Mouse (Mus musculus): ENCODE data around the gene Dcaf5. TPM values are rescaled to one million over a fixed set of nuclear protein-coding genes. Genes with fewer than 3 reads are reported as not detected.

Gene Dcaf5
- polyA plus RNA-seq, 1 experiment from 2014 or later, result 12.3 TPM

DNA sequence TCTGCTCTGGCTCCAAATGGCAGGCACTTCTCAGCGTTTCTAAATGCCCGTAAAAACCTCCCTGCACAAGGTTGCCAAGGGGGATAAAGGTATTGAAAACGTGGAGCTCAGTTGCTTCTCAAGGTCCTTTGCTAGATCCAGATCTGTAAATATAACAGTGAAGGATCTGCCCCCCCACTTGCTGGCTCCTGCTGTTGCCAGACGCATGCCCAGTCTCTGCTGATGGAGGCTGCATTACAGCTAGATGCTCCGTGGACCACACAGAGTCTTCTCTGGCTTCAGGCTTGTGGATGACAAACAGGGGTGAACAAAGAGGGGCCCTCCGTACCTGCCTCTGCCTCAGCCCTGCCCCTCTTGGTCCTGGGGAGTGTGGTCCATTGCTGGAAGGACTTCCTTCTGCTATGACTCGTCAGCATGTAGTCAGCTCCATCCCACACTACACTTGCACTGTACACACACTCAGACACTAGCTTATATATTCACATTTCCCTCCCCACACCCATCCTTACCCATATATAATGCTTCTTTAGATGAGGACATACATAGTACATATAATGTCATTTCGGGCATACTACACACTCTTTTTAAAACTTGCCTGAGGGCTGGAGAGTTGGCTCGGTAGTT, 135.5 kb downstream of the Dcaf5 start:
- ATAC-seq (ENCODE audit: low read depth) (no peak), DNase-seq (ENCODE audit: low spot score) (no peak)
- peaks cover 7% of the 10 kb centered on the region; the same call in 1 of the 2 replicates for H3K9me3 ChIP-seq (ENCODE audit: control insufficient read depth, low read length)
- H3K27ac ChIP-seq (replicated peaks; ENCODE audit: low read depth, low read length), result no peak overlapping the region
- H3K9ac ChIP-seq (ENCODE audit: low read depth, low read length), result no peak overlapping the region
- H3K36me3 ChIP-seq (ENCODE audit: control insufficient read depth, insufficient read depth, low read length), result no peaks in the 10 kb centered on the region
- 66% methylated on average over 9 of the region's 9 CpGs for WGBS
- H3K4me3 ChIP-seq (ENCODE audit: low read depth, low read length), result no peak overlapping the region
- no peaks in the 10 kb centered on the region for H3K4me1 ChIP-seq (ENCODE audit: control insufficient read depth, insufficient read depth, low read length)
- no peak overlapping the region for H3K4me2 ChIP-seq (ENCODE audit: low read depth, low read length)
- H3K27me3 ChIP-seq (replicated peaks; ENCODE audit: control insufficient read depth, insufficient read depth, low read length), result no peaks in the 10 kb centered on the region

GRCm38 (mm10) chr12:80298714-80299113, 137.7 kb downstream of the Dcaf5 start:
- H3K36me3 ChIP-seq (ENCODE audit: control insufficient read depth, insufficient read depth, low read length), result no peaks in the 10 kb centered on the region
- no peak overlapping the region for H3K4me2 ChIP-seq (ENCODE audit: low read depth, low read length)
- DNase-seq (ENCODE audit: low spot score) (no peak), ATAC-seq (ENCODE audit: low read depth) (no peak)
- H3K9ac ChIP-seq (ENCODE audit: low read depth, low read length), result no peak overlapping the region
- 68% methylated on average over 6 of the region's 6 CpGs for WGBS
- H3K9me3 ChIP-seq (ENCODE audit: control insufficient read depth, low read length), result 0 out of 2 replicates have a peak, but pooled peaks cover under 1% of the 10 kb centered on the region
- no peaks in the 10 kb centered on the region for H3K4me1 ChIP-seq (ENCODE audit: control insufficient read depth, insufficient read depth, low read length)
- H3K27ac ChIP-seq (replicated peaks; ENCODE audit: low read depth, low read length), result no peak overlapping the region
- H3K27me3 ChIP-seq (replicated peaks; ENCODE audit: control insufficient read depth, insufficient read depth, low read length), result no peaks in the 10 kb centered on the region
- H3K4me3 ChIP-seq (ENCODE audit: low read depth, low read length), result no peak overlapping the region

DNA sequence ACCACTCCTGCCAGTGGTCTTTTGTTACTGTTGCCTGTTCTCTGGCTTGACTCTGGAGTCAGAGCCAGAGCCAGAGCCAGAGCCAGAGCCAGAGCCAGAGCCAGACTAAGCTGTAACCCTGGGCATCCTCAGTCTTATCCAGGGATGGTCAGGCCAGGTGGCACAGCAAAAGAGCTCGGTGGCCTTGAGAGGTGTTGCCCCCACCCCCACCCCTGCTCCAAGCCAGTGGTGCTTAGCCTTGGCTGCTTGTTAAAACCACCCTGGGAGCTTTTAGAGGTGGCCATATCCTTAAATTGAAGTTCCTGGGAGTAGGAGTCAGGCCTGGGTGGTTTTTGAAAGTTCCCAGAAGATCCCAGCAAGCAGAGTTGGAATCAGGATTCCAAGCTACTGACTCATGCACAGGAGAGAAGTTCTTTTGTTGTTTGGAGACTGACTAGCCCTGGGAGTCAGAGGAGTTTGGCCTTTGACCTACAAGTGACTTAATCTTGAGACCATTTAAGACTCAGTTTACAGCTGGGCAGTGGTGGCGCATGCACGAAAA, 144.4 kb downstream of the Dcaf5 start:
- H3K9me3 ChIP-seq (ENCODE audit: control insufficient read depth, low read length), result no peaks in the 10 kb centered on the region
- no peaks in the 10 kb centered on the region for H3K36me3 ChIP-seq (ENCODE audit: control insufficient read depth, insufficient read depth, low read length)
- H3K4me2 ChIP-seq (ENCODE audit: low read depth, low read length), result no peak overlapping the region
- H3K27ac ChIP-seq (replicated peaks; ENCODE audit: low read depth, low read length), result no peak overlapping the region
- H3K4me1 ChIP-seq (ENCODE audit: control insufficient read depth, insufficient read depth, low read length), result peaks cover 4% of the 10 kb centered on the region; the same call in 1 of the 2 replicates
- ATAC-seq (ENCODE audit: low read depth), result no peak
- 57% methylated on average over 3 of the region's 3 CpGs for WGBS
- H3K9ac ChIP-seq (ENCODE audit: low read depth, low read length), result no peak overlapping the region
- H3K27me3 ChIP-seq (replicated peaks; ENCODE audit: control insufficient read depth, insufficient read depth, low read length), result no peaks in the 10 kb centered on the region
- no peak for DNase-seq (ENCODE audit: low spot score)
- no peak overlapping the region for H3K4me3 ChIP-seq (ENCODE audit: low read depth, low read length)

GRCm38 (mm10) chr12:80290964-80291363, 145.4 kb downstream of the Dcaf5 start:
- H3K27me3 ChIP-seq (replicated peaks; ENCODE audit: control insufficient read depth, insufficient read depth, low read length), result no peaks in the 10 kb centered on the region
- DNase-seq (ENCODE audit: low spot score), result no peak
- H3K4me1 ChIP-seq (ENCODE audit: control insufficient read depth, insufficient read depth, low read length), result peaks cover 4% of the 10 kb centered on the region; the same call in 1 of the 2 replicates
- no peak overlapping the region for H3K9ac ChIP-seq (ENCODE audit: low read depth, low read length)
- no peak overlapping the region for H3K27ac ChIP-seq (replicated peaks; ENCODE audit: low read depth, low read length)
- no peak for ATAC-seq (ENCODE audit: low read depth)
- H3K4me2 ChIP-seq (ENCODE audit: low read depth, low read length), result no peak overlapping the region
- no peak overlapping the region for H3K4me3 ChIP-seq (ENCODE audit: low read depth, low read length)
- H3K36me3 ChIP-seq (ENCODE audit: control insufficient read depth, insufficient read depth, low read length), result no peaks in the 10 kb centered on the region
- no peaks in the 10 kb centered on the region for H3K9me3 ChIP-seq (ENCODE audit: control insufficient read depth, low read length)
- 86% methylated on average over 8 of the region's 8 CpGs for WGBS

GRCm38 (mm10) chr12:80290483-80290882, 145.9 kb downstream of the Dcaf5 start:
- Histone ChIP-seq H3K9me3 (ENCODE audit: control insufficient read depth, low read length) (no peaks in the 10 kb centered on the region), H3K27ac (replicated peaks; ENCODE audit: low read depth, low read length) (no peak overlapping the region), H3K4me3 (ENCODE audit: low read depth, low read length) (no peak overlapping the region), H3K36me3 (ENCODE audit: control insufficient read depth, insufficient read depth, low read length) (no peaks in the 10 kb centered on the region), H3K27me3 (replicated peaks; ENCODE audit: control insufficient read depth, insufficient read depth, low read length) (no peaks in the 10 kb centered on the region), H3K4me1 (ENCODE audit: control insufficient read depth, insufficient read depth, low read length) (peaks cover 4% of the 10 kb centered on the region; the same call in 1 of the 2 replicates), H3K4me2 (ENCODE audit: low read depth, low read length) (no peak overlapping the region), H3K9ac (ENCODE audit: low read depth, low read length) (no peak overlapping the region)
- no peak for ATAC-seq (ENCODE audit: low read depth)
- WGBS, result 90% methylated on average over 4 of the region's 4 CpGs
- no peak for DNase-seq (ENCODE audit: low spot score)

- no peak for ATAC-seq (ENCODE audit: low read depth)
- H3K9ac ChIP-seq (ENCODE audit: low read depth, low read length), result no peak overlapping the region
- H3K4me3 ChIP-seq (ENCODE audit: low read depth, low read length), result no peak overlapping the region
- no peak overlapping the region for H3K4me2 ChIP-seq (ENCODE audit: low read depth, low read length)
- peaks cover 4% of the 10 kb centered on the region; the same call in 1 of the 2 replicates for H3K4me1 ChIP-seq (ENCODE audit: control insufficient read depth, insufficient read depth, low read length)
- 80% methylated on average over 3 of the region's 3 CpGs for WGBS
- no peak overlapping the region for H3K27ac ChIP-seq (replicated peaks; ENCODE audit: low read depth, low read length)
- H3K36me3 ChIP-seq (ENCODE audit: control insufficient read depth, insufficient read depth, low read length), result no peaks in the 10 kb centered on the region
- DNase-seq (ENCODE audit: low spot score), result no peak
- H3K9me3 ChIP-seq (ENCODE audit: control insufficient read depth, low read length), result no peaks in the 10 kb centered on the region
- H3K27me3 ChIP-seq (replicated peaks; ENCODE audit: control insufficient read depth, insufficient read depth, low read length), result no peaks in the 10 kb centered on the region
Observed at GRCm38 (mm10) chr12:80289722-80290121, 146.7 kb downstream of the Dcaf5 start.

GRCm38 (mm10) chr12:80285890-80286289, 150.5 kb downstream of the Dcaf5 start:
- no peak for ATAC-seq (ENCODE audit: low read depth)
- H3K9me3 ChIP-seq (ENCODE audit: control insufficient read depth, low read length), result no peaks in the 10 kb centered on the region
- H3K9ac ChIP-seq (ENCODE audit: low read depth, low read length), result no peak overlapping the region
- no peaks in the 10 kb centered on the region for H3K36me3 ChIP-seq (ENCODE audit: control insufficient read depth, insufficient read depth, low read length)
- no peaks in the 10 kb centered on the region for H3K27me3 ChIP-seq (replicated peaks; ENCODE audit: control insufficient read depth, insufficient read depth, low read length)
- no peak overlapping the region for H3K27ac ChIP-seq (replicated peaks; ENCODE audit: low read depth, low read length)
- WGBS, result 53% methylated on average over 5 of the region's 5 CpGs
- H3K4me1 ChIP-seq (ENCODE audit: control insufficient read depth, insufficient read depth, low read length), result no peaks in the 10 kb centered on the region
- H3K4me3 ChIP-seq (ENCODE audit: low read depth, low read length), result no peak overlapping the region
- no peak for DNase-seq (ENCODE audit: low spot score)
- H3K4me2 ChIP-seq (ENCODE audit: low read depth, low read length), result no peak overlapping the region
